Mouse (Mus musculus) liver, adult 2 months (tissue): Measurements from ENCODE around the gene Tut1.

Experiments used
- CTCF ChIP-seq: fragments of 200-500 bp; IDR thresholded peaks from 2 replicates; pipeline ENCODE4 v1.5.1; 2011; ENCODE audit warnings: low read depth, low read length, control low read depth
- POLR2A ChIP-seq: fragments of 200-500 bp; IDR thresholded peaks from 2 replicates; pipeline ENCODE4 v1.6.1; 2011; ENCODE audit warnings: low read length, control low read depth; ENCODE audit not compliant: insufficient read depth; ENCODE audit errors: extremely low read depth

GRCm38 (mm10) chr19:8962256-8962655 is 8.6 kb downstream of the Tut1 start:
- TF ChIP-seq CTCF (no peak), POLR2A (no peak)
